Mouse (Mus musculus): ENCODE results near the gene Sdk1.

DNA sequence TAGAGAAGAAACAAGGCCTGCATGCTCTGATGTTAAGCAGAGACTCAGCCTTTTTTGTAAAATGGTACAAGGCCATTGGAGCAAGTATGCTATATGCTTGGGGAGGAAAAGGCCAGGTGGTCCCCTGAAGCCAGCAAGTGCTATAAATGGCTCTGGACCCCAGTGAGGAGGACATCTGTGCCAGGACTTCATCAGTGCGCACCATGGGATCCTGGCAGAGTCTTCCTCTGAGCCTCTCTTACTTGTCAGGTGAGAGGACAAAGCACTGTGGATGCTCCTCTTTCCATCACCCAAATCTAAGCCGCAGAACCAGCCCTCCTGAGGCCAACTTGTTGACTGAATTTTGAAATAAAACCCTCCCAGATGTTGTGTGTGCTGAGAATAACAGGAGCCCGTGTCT, 839.8 kb downstream of the Sdk1 start:
- TF ChIP-seq CTCF (IDR thresholded peaks at IDR 0.05; ENCODE audit: low read depth), result no peak
- TF ChIP-seq EP300 (IDR thresholded peaks at IDR 0.05; ENCODE audit: low read depth), result no peak

All from heart, postnatal 0 days (tissue).